Mouse (Mus musculus) liver, embryonic 15.5 days (tissue): ENCODE results near the gene Tango6. TPM values are rescaled to one million over a fixed set of nuclear protein-coding genes. Genes with fewer than 3 reads are reported as not detected.

Source experiments
- polyA plus RNA-seq: library from polyadenylated mRNA; unstranded; fragments of >200 nt; fragmentation: Nextera tagmentation; extraction: Ambion mirVana; gene quantifications from 2 replicates; pipeline ENCODE4 v1.2.1, GENCODE M21; 2015

Gene Tango6
- polyA plus RNA-seq, 1 experiment from 2014 or later, result 3.1 TPM

Other genes starting within 250 kb of the Tango6 start
- not detected in 2 replicates for gene 6030452D12Rik, start 182.5 kb upstream of the Tango6 start, polyA plus RNA-seq
- gene Cdh3, start 172.2 kb upstream of the Tango6 start, polyA plus RNA-seq, result 1.3 and 1.4 TPM in 2 replicates
- gene Gm10073, start 109.6 kb upstream of the Tango6 start, polyA plus RNA-seq, result 4.0 and 7.3 TPM in 2 replicates
- gene Cdh1, start 79.7 kb upstream of the Tango6 start, polyA plus RNA-seq, result 19.0 and 23.2 TPM in 2 replicates
- 0.01 and 0.03 TPM in 2 replicates for gene Has3, start 187.2 kb downstream of the Tango6 start, polyA plus RNA-seq
- 31.8 and 33.3 TPM in 2 replicates for gene Utp4, start 210.6 kb downstream of the Tango6 start, polyA plus RNA-seq